Mouse (Mus musculus): ENCODE data around the gene Rere.

DNA sequence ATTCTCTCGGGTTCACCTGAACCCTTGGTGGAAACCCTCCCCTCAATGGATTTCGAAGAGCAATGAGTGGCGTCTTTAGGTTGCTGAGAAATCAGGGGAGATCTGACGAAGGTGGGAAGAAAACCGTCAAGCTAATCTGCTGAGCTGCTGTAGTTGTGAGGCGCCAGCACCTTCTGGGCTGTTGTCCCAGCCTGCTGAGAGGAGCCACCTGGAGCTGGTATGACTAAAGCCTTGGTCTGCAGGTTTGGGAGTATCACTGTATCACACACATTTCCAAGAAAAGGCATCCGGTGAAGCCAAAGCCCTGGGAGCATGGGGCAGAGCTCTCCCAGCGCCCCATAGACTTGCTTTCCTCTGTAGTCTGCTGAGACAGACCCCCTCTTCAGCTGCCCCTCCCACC is 49.6 kb upstream of the Rere start:
- TF ChIP-seq CTCF (IDR thresholded peaks at IDR 0.05 in 2 of 3, conservative IDR thresholded peaks at IDR 0.05 in 1 of 3; ENCODE audit: control insufficient read depth in 1 of 3, insufficient read depth in 1 of 3, low read depth in 2 of 3, low read length in 3 of 3, poor library complexity in 1 of 3, severe bottlenecking in 1 of 3), result no peak
- no peak for TF ChIP-seq MAFK (IDR thresholded peaks at IDR 0.05; ENCODE audit: borderline replicate concordance, low read depth, low read length)
- no peak for TF ChIP-seq NRF1 (IDR thresholded peaks at IDR 0.05; ENCODE audit: insufficient read depth, low read depth, low read length, poor library complexity, severe bottlenecking)
- no peak for TF ChIP-seq POLR2A (IDR thresholded peaks at IDR 0.05; ENCODE audit: control insufficient read depth in 1 of 2, insufficient read depth in 1 of 2, low read depth in 1 of 2, low read length in 2 of 2, poor library complexity in 1 of 2)
- TF ChIP-seq POLR2AphosphoS2 (IDR thresholded peaks at IDR 0.05; ENCODE audit: low read length), result no peak
- TF ChIP-seq TCF12 (IDR thresholded peaks at IDR 0.05; ENCODE audit: low read depth, low read length), result no peak
- TF ChIP-seq RCOR1 (IDR thresholded peaks at IDR 0.05; ENCODE audit: low read depth, low read length), result no peak
- TF ChIP-seq TAL1 (IDR thresholded peaks at IDR 0.05; ENCODE audit: low read length), result no peak
- no peak for TF ChIP-seq RAD21 (IDR thresholded peaks at IDR 0.05; ENCODE audit: low read depth, low read length)
- TF ChIP-seq MEF2A (IDR thresholded peaks at IDR 0.05; ENCODE audit: extremely low read depth, insufficient replicate concordance, low read depth, low read length, poor library complexity, severe bottlenecking), result no peak

Measured in MEL (cell line).